Mouse (Mus musculus) MEL (cell line): ENCODE measurements around the gene Soga1. TPM values are rescaled to one million over a fixed set of nuclear protein-coding genes. Genes with fewer than 3 reads are reported as not detected.

ENCODE experiments used
- DNase-seq: peaks from one replicate; pipeline ENCODE4 v3.0.0; 2011; ENCODE audit warnings: low read depth, low spot score
- H3K27ac ChIP-seq: 2 replicates; pipeline ENCODE4 v1.5.1; 2012; ENCODE audit warnings: low read depth, mild to moderate bottlenecking, control low read depth, low read length, moderate library complexity; ENCODE audit not compliant: control insufficient read depth
- H3K27me3 ChIP-seq, 2 experiments: fragments of 150-350 bp in 1 of 2; sonication (generic) in 1 of 2; 2 replicates each; pipeline ENCODE4 v1.6.1; 2012; ENCODE audit warnings: low read length in 2 of 2, mild to moderate bottlenecking in 2 of 2, improper control_type of control experiment in 1 of 2, moderate library complexity in 1 of 2; ENCODE audit not compliant: insufficient read depth in 2 of 2, control insufficient read depth in 1 of 2
- H3K36me3 ChIP-seq, 2 experiments: 2 replicates each; pipeline ENCODE4 v1.6.1; 2012 to 2014; ENCODE audit warnings: low read length in 2 of 2, improper control_type of control experiment in 1 of 2, inconsistent platforms in 1 of 2, mild to moderate bottlenecking in 1 of 2; ENCODE audit not compliant: insufficient read depth in 2 of 2, control insufficient read depth in 1 of 2
- H3K4me1 ChIP-seq, 2 experiments: fragments of 150-350 bp in 1 of 2; sonication (generic) in 1 of 2; 2 replicates each; pipeline ENCODE4 v1.6.1; 2012; ENCODE audit warnings: low read length in 2 of 2, improper control_type of control experiment in 1 of 2, mild to moderate bottlenecking in 1 of 2; ENCODE audit not compliant: insufficient read depth in 2 of 2, control insufficient read depth in 1 of 2
- H3K4me3 ChIP-seq, 2 experiments: fragments of 150-350 bp in 1 of 2; sonication (generic) in 1 of 2; 2 replicates each; pipeline ENCODE4 v1.5.1; 2012; ENCODE audit warnings: low read depth in 2 of 2, low read length in 2 of 2, mild to moderate bottlenecking in 2 of 2, moderate library complexity in 2 of 2, control low read depth in 1 of 2, improper control_type of control experiment in 1 of 2; ENCODE audit not compliant: control insufficient read depth in 1 of 2, insufficient read depth in 1 of 2
- H3K79me2 ChIP-seq: 2 replicates; pipeline ENCODE4 v1.6.1; 2012; ENCODE audit warnings: mild to moderate bottlenecking, low read length, moderate library complexity; ENCODE audit not compliant: control insufficient read depth, poor library complexity, insufficient read depth
- H3K9ac ChIP-seq: 2 replicates; pipeline ENCODE4 v1.6.1; 2012; ENCODE audit warnings: low read depth, mild to moderate bottlenecking, control low read depth, low read length, moderate library complexity; ENCODE audit not compliant: control insufficient read depth, poor library complexity, severe bottlenecking
- H3K9me3 ChIP-seq: fragments of 150-350 bp; sonication (generic); replicated peaks from 2 replicates; pipeline ENCODE4 v1.6.1; 2012; ENCODE audit warnings: mild to moderate bottlenecking, low read length, improper control_type of control experiment, moderate library complexity; ENCODE audit not compliant: insufficient read depth
- BHLHE40 ChIP-seq: IDR thresholded peaks from 2 replicates; pipeline ENCODE4 v1.6.1; 2012; ENCODE audit warnings: low read depth, mild to moderate bottlenecking, inconsistent platforms, low read length, improper control_type of control experiment, borderline replicate concordance
- CHD1 ChIP-seq: IDR thresholded peaks from 2 replicates; pipeline ENCODE4 v1.6.1; 2012; ENCODE audit warnings: low read depth, mild to moderate bottlenecking, inconsistent platforms, low read length, improper control_type of control experiment
- CHD2 ChIP-seq: IDR thresholded peaks from 2 replicates; pipeline ENCODE4 v1.6.1; 2011; ENCODE audit warnings: low read length, improper control_type of control experiment
- CTCF ChIP-seq, 3 experiments: IDR thresholded peaks in 2 of 3; conservative IDR thresholded peaks in 1 of 3; 2 replicates each; pipeline ENCODE4 v1.5.1; 2011 to 2012; ENCODE audit warnings: low read length in 3 of 3, low read depth in 2 of 3, mild to moderate bottlenecking in 2 of 3, improper control_type of control experiment in 1 of 3, inconsistent platforms in 1 of 3, mixed read lengths in 1 of 3, moderate library complexity in 1 of 3; ENCODE audit not compliant: control insufficient read depth in 1 of 3, insufficient read depth in 1 of 3, poor library complexity in 1 of 3, severe bottlenecking in 1 of 3
- EP300 ChIP-seq, 2 experiments: IDR thresholded peaks; 2 replicates each; pipeline ENCODE4 v1.6.1; 2011; ENCODE audit warnings: improper control_type of control experiment in 2 of 2, low read length in 2 of 2, low read depth in 1 of 2, mild to moderate bottlenecking in 1 of 2
- ETS1 ChIP-seq: IDR thresholded peaks from 2 replicates; pipeline ENCODE4 v1.6.1; 2012; ENCODE audit warnings: low read depth, mild to moderate bottlenecking, inconsistent platforms, low read length, improper control_type of control experiment, moderate library complexity
- GABPA ChIP-seq: IDR thresholded peaks from 2 replicates; pipeline ENCODE4 v1.6.1; 2012; ENCODE audit warnings: low read depth, mild to moderate bottlenecking, inconsistent platforms, low read length, improper control_type of control experiment, moderate library complexity
- GATA1 ChIP-seq: IDR thresholded peaks from 2 replicates; pipeline ENCODE4 v1.6.1; 2011; ENCODE audit warnings: low read depth, low read length, improper control_type of control experiment
- MAX ChIP-seq: IDR thresholded peaks from 2 replicates; pipeline ENCODE4 v1.6.1; 2011; ENCODE audit warnings: low read length, improper control_type of control experiment
- MAZ ChIP-seq: IDR thresholded peaks from 2 replicates; pipeline ENCODE4 v1.6.1; 2012; ENCODE audit warnings: low read depth, mild to moderate bottlenecking, inconsistent platforms, low read length, improper control_type of control experiment
- MXI1 ChIP-seq: IDR thresholded peaks from 2 replicates; pipeline ENCODE4 v1.6.1; 2011; ENCODE audit warnings: mild to moderate bottlenecking, low read depth, low read length, improper control_type of control experiment
- MYB ChIP-seq: IDR thresholded peaks from 2 replicates; pipeline ENCODE4 v1.6.1; 2011; ENCODE audit warnings: mild to moderate bottlenecking, low read depth, low read length, improper control_type of control experiment
- NRF1 ChIP-seq: IDR thresholded peaks from 2 replicates; pipeline ENCODE4 v1.6.1; 2014; ENCODE audit warnings: low read depth, mild to moderate bottlenecking, inconsistent platforms, low read length, improper control_type of control experiment, moderate library complexity; ENCODE audit not compliant: poor library complexity, insufficient read depth, severe bottlenecking
- POLR2AphosphoS2 ChIP-seq: IDR thresholded peaks from 2 replicates; pipeline ENCODE4 v1.6.1; 2011; ENCODE audit warnings: low read length, improper control_type of control experiment
- RAD21 ChIP-seq: IDR thresholded peaks from 2 replicates; pipeline ENCODE4 v1.6.1; 2011; ENCODE audit warnings: mild to moderate bottlenecking, low read depth, low read length, improper control_type of control experiment
- RCOR1 ChIP-seq: IDR thresholded peaks from 2 replicates; pipeline ENCODE4 v1.6.1; 2012; ENCODE audit warnings: low read depth, mild to moderate bottlenecking, inconsistent platforms, low read length, improper control_type of control experiment
- SIN3A ChIP-seq: IDR thresholded peaks from 2 replicates; pipeline ENCODE4 v1.6.1; 2012; ENCODE audit warnings: low read length, improper control_type of control experiment, inconsistent platforms
- SMC3 ChIP-seq: IDR thresholded peaks from 2 replicates; pipeline ENCODE4 v1.6.1; 2011; ENCODE audit warnings: low read depth, low read length, improper control_type of control experiment
- TAL1 ChIP-seq: IDR thresholded peaks from 2 replicates; pipeline ENCODE4 v1.6.1; 2012; ENCODE audit warnings: mild to moderate bottlenecking, inconsistent platforms, low read length, moderate library complexity, mixed read lengths
- TBP ChIP-seq: IDR thresholded peaks from 2 replicates; pipeline ENCODE4 v1.8.0; 2011; ENCODE audit warnings: low read depth, low read length, improper control_type of control experiment
- UBTF ChIP-seq: IDR thresholded peaks from 2 replicates; pipeline ENCODE4 v1.6.1; 2012; ENCODE audit warnings: low read depth, mild to moderate bottlenecking, inconsistent platforms, low read length, improper control_type of control experiment, moderate library complexity, borderline replicate concordance; ENCODE audit not compliant: insufficient read depth
- USF1 ChIP-seq: IDR thresholded peaks from 2 replicates; pipeline ENCODE4 v1.6.1; 2014; ENCODE audit warnings: low read depth, mild to moderate bottlenecking, inconsistent platforms, low read length, improper control_type of control experiment, moderate library complexity
- USF2 ChIP-seq, 2 experiments: IDR thresholded peaks; 2 replicates each; pipeline ENCODE4 v1.6.1; 2011 to 2012; ENCODE audit warnings: improper control_type of control experiment in 2 of 2, low read length in 2 of 2, borderline replicate concordance in 1 of 2, inconsistent platforms in 1 of 2, low read depth in 1 of 2, mild to moderate bottlenecking in 1 of 2; ENCODE audit not compliant: insufficient read depth in 1 of 2
- ZKSCAN1 ChIP-seq: IDR thresholded peaks from 2 replicates; pipeline ENCODE4 v1.6.1; 2012; ENCODE audit warnings: low read depth, mild to moderate bottlenecking, inconsistent platforms, low read length, improper control_type of control experiment, moderate library complexity
- ZMIZ1 ChIP-seq: IDR thresholded peaks from 2 replicates; pipeline ENCODE4 v1.6.1; 2012; ENCODE audit warnings: low read depth, mild to moderate bottlenecking, inconsistent platforms, low read length, improper control_type of control experiment, moderate library complexity
- polyA plus RNA-seq, 2 experiments: library from polyadenylated mRNA; stranded (reverse) in 1 of 2; unstranded in 1 of 2; fragments of >175 nt in 1 of 2; fragments of >200 nt in 1 of 2; gene quantifications; 2 replicates each; pipeline versions ENCODE4 v1.2.1 to v1.2.4; 2012; ENCODE audit warnings: low replicate concordance in 2 of 2, low read depth in 1 of 2; ENCODE audit not compliant: insufficient read length in 2 of 2, insufficient read depth in 1 of 2, missing spikeins in 1 of 2
- total RNA-seq: library from RNA; depleted of rRNA; stranded (reverse); fragments of 300-350 nt; gene quantifications from 2 replicates; pipeline ENCODE4 v1.2.3, GENCODE M21; 2012

Soga1 gene
- total and polyA plus RNA-seq, 3 experiments: 0.50 to 2.0 TPM; not detected in 1

DNA sequence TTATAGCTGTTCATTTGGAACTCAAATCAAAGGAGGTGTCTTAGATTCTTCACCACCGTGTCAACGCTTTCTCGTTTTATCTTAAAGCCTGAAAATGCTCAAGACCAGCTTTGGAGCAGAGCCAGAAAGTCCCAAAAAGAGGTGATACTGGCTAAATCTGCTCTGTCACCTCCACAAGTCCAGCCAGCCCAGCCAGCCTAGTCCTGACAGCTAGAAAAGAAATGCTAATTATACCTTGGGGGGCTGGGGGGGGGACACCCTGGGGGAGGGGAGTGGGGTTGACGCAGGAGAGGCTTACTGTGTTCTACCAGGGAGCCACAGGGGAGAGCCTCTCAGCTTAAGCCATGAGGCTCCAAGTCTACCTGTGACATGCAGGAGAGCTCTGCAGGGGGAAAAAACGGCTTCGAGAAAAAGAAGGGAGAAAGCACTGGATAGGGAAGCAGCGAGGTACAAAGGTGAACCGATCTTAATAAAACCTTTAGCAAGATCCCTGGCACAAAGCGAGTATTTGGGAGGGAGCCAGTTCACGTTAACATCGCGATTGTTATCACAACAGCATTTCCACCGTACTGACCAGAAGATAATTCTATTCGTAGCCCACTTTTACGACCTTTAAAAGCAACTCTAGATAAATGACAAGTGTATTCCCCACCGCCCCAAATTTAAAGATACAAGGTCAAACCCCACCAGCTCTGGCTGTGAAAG is 88.2 kb downstream of the Soga1 start (continued):
- TF ChIP-seq UBTF: no peak
- TF ChIP-seq ETS1: no peak

DNA sequence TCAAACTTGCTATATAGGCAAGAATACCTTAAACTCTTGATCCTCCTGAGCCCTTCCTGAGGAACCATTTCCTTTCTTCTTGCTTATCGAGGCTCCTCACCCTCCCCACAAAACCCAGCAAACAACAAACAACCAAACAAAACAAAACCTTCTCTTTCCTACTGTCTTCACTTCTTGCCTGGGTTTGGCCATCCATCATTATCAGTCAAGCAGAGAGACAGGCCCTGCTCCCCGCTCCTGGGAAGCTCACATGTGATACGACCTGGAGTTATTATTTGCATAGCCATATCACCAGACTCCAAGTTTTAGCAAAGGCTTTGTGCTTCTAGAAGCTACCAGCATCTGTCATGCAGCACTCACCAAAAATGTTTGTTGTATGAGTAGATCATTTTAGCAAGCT is 91.7 kb downstream of the Soga1 start:
- Histone ChIP-seq H3K4me1 (peaks cover 3% of the 10 kb centered on the region in 2 experiments; a peak in 2 of 4 replicates), H3K27me3 (no peaks in the 10 kb centered on the region), H3K27ac (no peak overlapping the region), H3K79me2 (peaks cover 13% of the 10 kb centered on the region), H3K9ac (no peak overlapping the region)
- no peak for DNase-seq
- no peak for TF ChIP-seq RCOR1
- TF ChIP-seq, all 39 proteins: peak for 0
- Histone ChIP-seq H3K36me3 (peaks cover 0 to 18% of the 10 kb centered on the region in 2 experiments; a peak in 2 of 4 replicates), H3K9me3 (no peaks in the 10 kb centered on the region), H3K4me3 (no peak overlapping the region)

DNA sequence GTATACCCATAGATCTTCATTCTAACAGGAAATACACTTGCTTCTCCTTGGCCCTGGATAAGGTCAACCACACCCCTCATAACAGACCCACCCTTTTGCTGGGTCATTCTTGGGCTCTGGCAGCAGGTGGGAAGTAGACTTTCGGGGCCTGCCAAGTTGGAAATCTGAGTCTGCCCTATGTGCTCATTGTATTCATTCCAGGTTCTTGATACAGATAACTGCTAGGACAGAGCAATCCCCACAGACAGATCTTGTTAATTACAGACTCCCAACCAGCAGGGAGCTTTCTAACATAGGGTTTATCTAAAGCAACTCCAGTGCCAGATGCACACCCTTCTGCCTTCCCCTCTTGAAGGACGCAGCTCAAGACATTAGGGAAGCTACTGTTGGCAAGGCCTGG is 96.2 kb downstream of the Soga1 start:
- Histone ChIP-seq H3K27ac (peak overlapping the region; percentile 74), H3K36me3 (peaks cover 0 to 14% of the 10 kb centered on the region in 2 experiments; a peak in 2 of 4 replicates), H3K4me1 (peaks cover 3 to 4% of the 10 kb centered on the region in 2 experiments; a peak in 2 of 4 replicates), H3K79me2 (peaks cover 4% of the 10 kb centered on the region; the same call in 1 of the 2 replicates), H3K9ac (peak overlapping the region; percentile 28; the same call in 1 of the 2 replicates)
- TF ChIP-seq POLR2AphosphoS2 (no peak), SIN3A (no peak), CHD2 (no peak), USF2 (IDR thresholded peaks at IDR 0.05; ENCODE audit: borderline replicate concordance in 1 of 2, insufficient read depth in 1 of 2, low read depth in 1 of 2, low read length in 2 of 2) (no peak), TBP (peak; percentile 98), UBTF (peak; percentile 98; the same call in 1 of the 2 replicates), NRF1 (no peak), CTCF (IDR thresholded peaks at IDR 0.05 in 2 of 3, conservative IDR thresholded peaks at IDR 0.05 in 1 of 3; ENCODE audit: control insufficient read depth in 1 of 3, insufficient read depth in 1 of 3, low read depth in 2 of 3, low read length in 3 of 3, poor library complexity in 1 of 3, severe bottlenecking in 1 of 3) (no peak), CHD1 (no peak), MAX (peak; percentile 33; the same call in 1 of the 2 replicates), MAZ (no peak), GATA1 (peak; percentile 39; the same call in 1 of the 2 replicates), RAD21 (no peak; the same call in 1 of the 2 replicates), ZKSCAN1 (no peak), MXI1 (no peak), EP300 (IDR thresholded peaks at IDR 0.05; ENCODE audit: low read depth in 1 of 2, low read length in 2 of 2) (peak; percentile 41 to 57; a peak in 2 of 4 replicates), BHLHE40 (no peak), USF1 (no peak), SMC3 (no peak), ETS1 (peak; percentile 61), MYB (no peak), TAL1 (peak; percentile 63), ZMIZ1 (no peak), GABPA (no peak)
- TF ChIP-seq, all 39 proteins: peak for 7
- Histone ChIP-seq H3K4me3 (no peak overlapping the region), H3K27me3 (no peaks in the 10 kb centered on the region), H3K9me3 (no peaks in the 10 kb centered on the region)
- DNase-seq: peak; percentile 84
